Mouse (Mus musculus): ENCODE data around the gene Ppp1r12a.

The Ppp1r12a gene

GRCm38 (mm10) chr10:108162297-108163020, 466 bp downstream of the Ppp1r12a start:
- DNase-seq (ENCODE audit: low spot score in 2 of 2): peak; percentile 43 to 85

- peak in 1 of 2 experiments; percentile 65 for DNase-seq (ENCODE audit: low spot score in 2 of 2)
Observed at GRCm38 (mm10) chr10:108163021-108163410, 1.0 kb downstream of the Ppp1r12a start.

GRCm38 (mm10) chr10:108163451-108163850, 1.5 kb downstream of the Ppp1r12a start:
- no peak for DNase-seq (ENCODE audit: low spot score in 2 of 2)

- DNase-seq (ENCODE audit: low spot score in 2 of 2): peak; percentile 27 to 61
Observed at GRCm38 (mm10) chr10:108167823-108168222, 5.8 kb downstream of the Ppp1r12a start.

GRCm38 (mm10) chr10:108170818-108171217, 8.8 kb downstream of the Ppp1r12a start:
- DNase-seq (ENCODE audit: low spot score in 2 of 2): no peak

- DNase-seq (ENCODE audit: low spot score in 2 of 2): no peak
Observed at GRCm38 (mm10) chr10:108171637-108172036, 9.6 kb downstream of the Ppp1r12a start.

- no peak for DNase-seq (ENCODE audit: low spot score in 2 of 2)
Observed at GRCm38 (mm10) chr10:108172817-108173563, 11.0 kb downstream of the Ppp1r12a start.

- no peak for DNase-seq (ENCODE audit: low spot score in 2 of 2)
Observed at GRCm38 (mm10) chr10:108174107-108174506, 12.1 kb downstream of the Ppp1r12a start.

- DNase-seq (ENCODE audit: low spot score in 2 of 2): no peak
Observed at GRCm38 (mm10) chr10:108175885-108176284, 13.9 kb downstream of the Ppp1r12a start.

GRCm38 (mm10) chr10:108178285-108178848, 16.4 kb downstream of the Ppp1r12a start:
- no peak for DNase-seq (ENCODE audit: low spot score in 2 of 2)

GRCm38 (mm10) chr10:108179404-108179803, 17.4 kb downstream of the Ppp1r12a start:
- DNase-seq (ENCODE audit: low spot score in 2 of 2): no peak

GRCm38 (mm10) chr10:108180313-108180712, 18.3 kb downstream of the Ppp1r12a start:
- no peak for DNase-seq (ENCODE audit: low spot score in 2 of 2)

- no peak for DNase-seq (ENCODE audit: low spot score in 2 of 2)
Observed at GRCm38 (mm10) chr10:108181893-108182292, 19.9 kb downstream of the Ppp1r12a start.

- DNase-seq (ENCODE audit: low spot score in 2 of 2): no peak
Observed at GRCm38 (mm10) chr10:108182386-108182785, 20.4 kb downstream of the Ppp1r12a start.

GRCm38 (mm10) chr10:108184763-108185162, 22.8 kb downstream of the Ppp1r12a start:
- DNase-seq (ENCODE audit: low spot score in 2 of 2): no peak

GRCm38 (mm10) chr10:108185265-108185664, 23.3 kb downstream of the Ppp1r12a start:
- DNase-seq (ENCODE audit: low spot score in 2 of 2): no peak

GRCm38 (mm10) chr10:108189303-108189702, 27.3 kb downstream of the Ppp1r12a start:
- no peak for DNase-seq (ENCODE audit: low spot score in 2 of 2)

- DNase-seq (ENCODE audit: low spot score in 2 of 2): no peak
Observed at GRCm38 (mm10) chr10:108189986-108190385, 28.0 kb downstream of the Ppp1r12a start.

GRCm38 (mm10) chr10:108190626-108191025, 28.6 kb downstream of the Ppp1r12a start:
- no peak for DNase-seq (ENCODE audit: low spot score in 2 of 2)

- no peak for DNase-seq (ENCODE audit: low spot score in 2 of 2)
Observed at GRCm38 (mm10) chr10:108191381-108191787, 29.4 kb downstream of the Ppp1r12a start.

GRCm38 (mm10) chr10:108192306-108192705, 30.3 kb downstream of the Ppp1r12a start:
- no peak for DNase-seq (ENCODE audit: low spot score in 2 of 2)

GRCm38 (mm10) chr10:108196124-108196523, 34.1 kb downstream of the Ppp1r12a start:
- DNase-seq (ENCODE audit: low spot score in 2 of 2): no peak

- DNase-seq (ENCODE audit: low spot score in 2 of 2): no peak
Observed at GRCm38 (mm10) chr10:108197498-108197897, 35.5 kb downstream of the Ppp1r12a start.
